Comparison of ENCODE assay signal across 31 mouse cellular contexts in the genomic region with DNA sequence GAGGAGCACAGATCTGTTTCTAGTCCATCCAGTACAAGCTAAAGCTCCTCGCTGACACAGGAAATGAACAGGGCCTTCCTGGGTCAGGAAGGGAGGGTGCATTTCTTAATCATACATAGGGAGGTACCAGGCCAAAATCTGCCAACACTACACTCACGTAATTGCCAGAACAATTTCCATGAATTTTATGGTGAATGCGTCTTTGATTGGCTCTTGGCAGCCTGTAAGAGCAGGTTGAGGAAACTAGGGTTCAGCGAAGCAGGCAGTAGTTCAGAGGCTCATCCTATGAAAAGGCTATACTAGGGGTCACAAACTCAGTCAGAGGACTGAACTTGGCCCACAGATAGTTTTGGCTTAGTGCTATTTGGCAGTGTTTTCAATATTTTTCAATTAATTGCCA. TPM values are rescaled to one million over a fixed set of nuclear protein-coding genes. Genes with fewer than 3 reads are reported as not detected.
DNase-seq lines count a peak whose midpoint lies in the region; ATAC-seq and TF ChIP-seq lines count a peak whose summit lies in the region.
"Had no signal": no experiment of that assay in that cellular context is flagged by ENCODE, and none has a peak within 500 bp of the region (broad histone marks: within the 10 kb centered on the region; RNA-seq: fewer than 3 reads in every experiment).

No protein-coding gene starts in this region.

- no peak overlapping the region for H3K9ac ChIP-seq in heart, postnatal 0 days (replicated peaks; ENCODE audit: low read depth, low read length)
- no peak overlapping the region for H3K9ac ChIP-seq in heart, embryonic 12.5 days
- no peak overlapping the region for H3K9ac ChIP-seq in lung, postnatal 0 days (replicated peaks; ENCODE audit: low read depth)
- no peak overlapping the region for H3K9ac ChIP-seq in forebrain, postnatal 0 days
- H3K9ac ChIP-seq: embryonic facial prominence, embryonic 15.5 days; hindbrain, embryonic 14.5 days; intestine, embryonic 15.5 days had no signal

- no peaks in the 10 kb centered on the region for H3K4me1 ChIP-seq in heart, postnatal 0 days (ENCODE audit: control insufficient read depth, insufficient read depth)
- peaks cover 5% of the 10 kb centered on the region; the same call in 1 of the 2 replicates for H3K4me1 ChIP-seq in heart, embryonic 12.5 days (replicated peaks)
- H3K4me1 ChIP-seq in lung, postnatal 0 days (ENCODE audit: insufficient read depth, low read depth, low read length): no peaks in the 10 kb centered on the region
- no peaks in the 10 kb centered on the region for H3K4me1 ChIP-seq in forebrain, postnatal 0 days (ENCODE audit: insufficient read depth)
- H3K4me1 ChIP-seq: embryonic facial prominence, embryonic 15.5 days; intestine, embryonic 15.5 days had no signal

- TF ChIP-seq CTCF in gastrocnemius, adult 2 months (IDR thresholded peaks at IDR 0.05): no peak
- no peak for TF ChIP-seq CTCF in heart, postnatal 0 days (IDR thresholded peaks at IDR 0.05; ENCODE audit: low read depth)
- no peak for TF ChIP-seq CTCF in lung, postnatal 0 days (IDR thresholded peaks at IDR 0.05)
- no peak for TF ChIP-seq CTCF in forebrain, postnatal 0 days (IDR thresholded peaks at IDR 0.05; ENCODE audit: low read depth)

- H3K9me3 ChIP-seq in heart, postnatal 0 days (replicated peaks; ENCODE audit: control insufficient read depth, low read length): no peaks in the 10 kb centered on the region
- no peaks in the 10 kb centered on the region for H3K9me3 ChIP-seq in heart, embryonic 12.5 days (replicated peaks)
- no peaks in the 10 kb centered on the region for H3K9me3 ChIP-seq in lung, postnatal 0 days (ENCODE audit: low read length)
- no peaks in the 10 kb centered on the region for H3K9me3 ChIP-seq in forebrain, postnatal 0 days (ENCODE audit: low read length)
- H3K9me3 ChIP-seq: embryonic facial prominence, embryonic 15.5 days; forebrain, embryonic 10.5 days; G1E; hindbrain, embryonic 10.5 days; intestine, embryonic 15.5 days had no signal

- H3K27me3 ChIP-seq in heart, postnatal 0 days (ENCODE audit: control insufficient read depth, insufficient read depth, low read length): no peaks in the 10 kb centered on the region
- no peaks in the 10 kb centered on the region for H3K27me3 ChIP-seq in heart, embryonic 12.5 days (replicated peaks)
- no peaks in the 10 kb centered on the region for H3K27me3 ChIP-seq in lung, postnatal 0 days (replicated peaks; ENCODE audit: insufficient read depth, low read length)
- no peaks in the 10 kb centered on the region for H3K27me3 ChIP-seq in forebrain, postnatal 0 days (ENCODE audit: insufficient read depth, low read length)
- H3K27me3 ChIP-seq: embryonic facial prominence, embryonic 15.5 days; intestine, embryonic 15.5 days had no signal

- peak overlapping the region; percentile 56; the same call in 1 of the 2 replicates for H3K27ac ChIP-seq in gastrocnemius, adult 2 months
- peak overlapping the region; percentile 43; the same call in 1 of the 2 replicates for H3K27ac ChIP-seq in heart, postnatal 0 days (ENCODE audit: low read depth)
- H3K27ac ChIP-seq in heart, embryonic 12.5 days (ENCODE audit: poor library complexity, severe bottlenecking): no peak overlapping the region
- H3K27ac ChIP-seq in lung, postnatal 0 days (ENCODE audit: low read length): peak overlapping the region; percentile 14; the same call in 1 of the 2 replicates
- H3K27ac ChIP-seq in forebrain, postnatal 0 days (ENCODE audit: low read depth, low read length): no peak overlapping the region
- H3K27ac ChIP-seq: embryonic facial prominence, embryonic 15.5 days; forebrain, embryonic 10.5 days; hindbrain, embryonic 10.5 days; hindbrain, embryonic 14.5 days; intestine, embryonic 15.5 days had no signal

- intact Hi-C loops in gastrocnemius, adult 2 months (cut with DNase I): no loop called here
- intact Hi-C loops in gastrocnemius, postnatal 14 days (cut with DNase I; ENCODE audit: low total_unique reads): no loop called here

- H3K4me3 ChIP-seq in gastrocnemius, adult 2 months: no peak overlapping the region
- no peak overlapping the region for H3K4me3 ChIP-seq in heart, postnatal 0 days (ENCODE audit: low read depth, low read length)
- H3K4me3 ChIP-seq in heart, embryonic 12.5 days: no peak overlapping the region
- no peak overlapping the region for H3K4me3 ChIP-seq in lung, postnatal 0 days (ENCODE audit: low read depth, low read length)
- no peak overlapping the region for H3K4me3 ChIP-seq in forebrain, postnatal 0 days (ENCODE audit: low read depth, low read length)
- H3K4me3 ChIP-seq: embryonic facial prominence, embryonic 15.5 days; erythroblast, embryonic 14.5 days; forebrain, embryonic 10.5 days; hindbrain, embryonic 10.5 days; intestine, embryonic 15.5 days had no signal

- no peak for TF ChIP-seq EP300 in heart, postnatal 0 days (IDR thresholded peaks at IDR 0.05; ENCODE audit: low read depth)
- peak; percentile 64 for TF ChIP-seq EP300 in lung, postnatal 0 days (IDR thresholded peaks at IDR 0.05)

- WGBS in heart, postnatal 0 days: 61% methylated on average over 4 of the region's 4 CpGs
- 67% methylated on average over 4 of the region's 4 CpGs for WGBS in heart, embryonic 12.5 days
- WGBS in lung, postnatal 0 days: 53% methylated on average over 4 of the region's 4 CpGs
- WGBS in forebrain, postnatal 0 days: 39% methylated on average over 4 of the region's 4 CpGs

- no peak overlapping the region for H3K4me2 ChIP-seq in heart, postnatal 0 days (ENCODE audit: low read depth, low read length)
- H3K4me2 ChIP-seq in heart, embryonic 12.5 days: no peak overlapping the region
- no peak overlapping the region for H3K4me2 ChIP-seq in lung, postnatal 0 days (replicated peaks; ENCODE audit: low read depth, low read length)
- no peak overlapping the region for H3K4me2 ChIP-seq in forebrain, postnatal 0 days (ENCODE audit: low read depth)
- H3K4me2 ChIP-seq: embryonic facial prominence, embryonic 15.5 days; heart, embryonic 11.5 days; hindbrain, embryonic 14.5 days; intestine, embryonic 15.5 days had no signal

- no peaks in the 10 kb centered on the region for H3K36me3 ChIP-seq in heart, postnatal 0 days (replicated peaks; ENCODE audit: control insufficient read depth, insufficient read depth, low read length)
- no peaks in the 10 kb centered on the region for H3K36me3 ChIP-seq in heart, embryonic 12.5 days
- no peaks in the 10 kb centered on the region for H3K36me3 ChIP-seq in lung, postnatal 0 days (ENCODE audit: insufficient read depth, low read length)
- no peaks in the 10 kb centered on the region for H3K36me3 ChIP-seq in forebrain, postnatal 0 days (ENCODE audit: insufficient read depth)
- H3K36me3 ChIP-seq: embryonic facial prominence, embryonic 15.5 days; forebrain, embryonic 10.5 days; G1E; hindbrain, embryonic 10.5 days; intestine, embryonic 15.5 days had no signal

- no peak for ATAC-seq in heart, postnatal 0 days (ENCODE audit: insufficient read depth, low read depth)
- ATAC-seq in heart, embryonic 12.5 days (ENCODE audit: insufficient number of reproducible peaks, low FRiP score): no peak
- peak; percentile 35; the same call in 1 of the 2 replicates for ATAC-seq in lung, postnatal 0 days
- peak; percentile 46; the same call in 1 of the 2 replicates for ATAC-seq in granulocyte monocyte progenitor cell, adult 5-6 weeks (replicated peaks; ENCODE audit: poor library complexity, severe bottlenecking)
- no peak for ATAC-seq in forebrain, postnatal 0 days
- ATAC-seq: activated CD4-positive, CD25-positive, alpha-beta regulatory T cell, adult 4 months; CD4-positive, CD25-positive, alpha-beta regulatory T cell, adult 4 months; forebrain, embryonic 14.5 days; intestine, embryonic 15.5 days had no signal

- no peak for DNase-seq in gastrocnemius, adult 2 months
- DNase-seq in gastrocnemius, postnatal 14 days: no peak
- no peak for DNase-seq in heart, postnatal 0 days (ENCODE audit: low spot score)
- DNase-seq in lung, postnatal 0 days (ENCODE audit: low spot score): peak; percentile 45
- no peak for DNase-seq in lung, postnatal 4 days
- DNase-seq in forebrain, postnatal 0 days: no peak
- DNase-seq: adrenal gland, adult 2 months; adrenal gland, postnatal 25 days; B cell, adult 2 months; cerebellum, adult 11 months; cerebellum, adult 8-10 months; cerebellum, postnatal 14 days; embryo, embryonic 11 days; gastrocnemius, postnatal 10 days had no signal

RNA-seq across cellular contexts. Expression of gene Riox1, which starts 10.4 kb away (rescaled TPM):
- 1 to 10 TPM; 3.3 to 4.2 TPM for total RNA-seq in gastrocnemius, adult 2 months (2021)
- total RNA-seq in gastrocnemius, postnatal 14 days (2021): 1 to 10 TPM; 3.3 to 3.7 TPM
- total RNA-seq in heart, postnatal 0 days (2014; rRNA removed; ENCODE audit: low replicate concordance): 12.4 and 21.9 TPM in 2 replicates
- polyA plus RNA-seq in heart, postnatal 0 days (2015; fragmentation: Nextera tagmentation; extraction: Ambion mirVana): 4.6 and 5.1 TPM in 2 replicates
- 14.7 and 16.5 TPM in 2 replicates for polyA plus RNA-seq in heart, embryonic 12.5 days (2016; fragmentation: Nextera tagmentation; extraction: Ambion mirVana)
- polyA plus RNA-seq in lung, postnatal 0 days (2015; fragmentation: Nextera tagmentation; extraction: Ambion mirVana): 11.7 and 11.9 TPM in 2 replicates
- total RNA-seq in granulocyte monocyte progenitor cell, adult 5-6 weeks (2014; fragmentation: Nextera tagmentation): 13.0 and 18.5 TPM in 2 replicates
- 15.8 and 21.5 TPM in 2 replicates for total RNA-seq in granulocyte monocyte progenitor cell, adult 5-6 weeks (2017)
- 22.3 and 25.2 TPM in 2 replicates for total RNA-seq in forebrain, postnatal 0 days (2014; rRNA removed)
- 12.7 and 13.1 TPM in 2 replicates for polyA plus RNA-seq in forebrain, postnatal 0 days (2015; fragmentation: Nextera tagmentation; extraction: Ambion mirVana)

RNA-seq across cellular contexts. Expression of gene Numb, which starts 18.3 kb away (rescaled TPM):
- total RNA-seq in gastrocnemius, adult 2 months (2021): 10 to 100 TPM; 16.8 to 21.3 TPM
- 10 to 100 TPM; 16.4 to 16.7 TPM for total RNA-seq in gastrocnemius, postnatal 14 days (2021)
- 22.8 and 42.1 TPM in 2 replicates for total RNA-seq in heart, postnatal 0 days (2014; rRNA removed; ENCODE audit: low replicate concordance)
- polyA plus RNA-seq in heart, postnatal 0 days (2015; fragmentation: Nextera tagmentation; extraction: Ambion mirVana): 19.0 and 19.1 TPM in 2 replicates
- 40.6 and 43.7 TPM in 2 replicates for polyA plus RNA-seq in heart, embryonic 12.5 days (2016; fragmentation: Nextera tagmentation; extraction: Ambion mirVana)
- 52.6 and 57.8 TPM in 2 replicates for polyA plus RNA-seq in lung, postnatal 0 days (2015; fragmentation: Nextera tagmentation; extraction: Ambion mirVana)
- total RNA-seq in granulocyte monocyte progenitor cell, adult 5-6 weeks (2014; fragmentation: Nextera tagmentation): 9.3 and 14.2 TPM in 2 replicates
- total RNA-seq in granulocyte monocyte progenitor cell, adult 5-6 weeks (2017): 20.4 and 20.8 TPM in 2 replicates
- total RNA-seq in forebrain, postnatal 0 days (2014; rRNA removed): 8.6 and 12.4 TPM in 2 replicates
- polyA plus RNA-seq in forebrain, postnatal 0 days (2015; fragmentation: Nextera tagmentation; extraction: Ambion mirVana): 7.0 and 9.0 TPM in 2 replicates

RNA-seq across cellular contexts. Expression of gene Heatr4, which starts 44.6 kb away (rescaled TPM):
- total RNA-seq in gastrocnemius, adult 2 months (2021): not detected
- not detected for total RNA-seq in gastrocnemius, postnatal 14 days (2021)
- not detected in 2 replicates for total RNA-seq in heart, postnatal 0 days (2014; rRNA removed; ENCODE audit: low replicate concordance)
- 0.04 TPM in 1 of 2 replicates, not detected in the other for polyA plus RNA-seq in heart, postnatal 0 days (2015; fragmentation: Nextera tagmentation; extraction: Ambion mirVana)
- polyA plus RNA-seq in heart, embryonic 12.5 days (2016; fragmentation: Nextera tagmentation; extraction: Ambion mirVana): not detected in 2 replicates
- polyA plus RNA-seq in lung, postnatal 0 days (2015; fragmentation: Nextera tagmentation; extraction: Ambion mirVana): not detected in 2 replicates
- total RNA-seq in granulocyte monocyte progenitor cell, adult 5-6 weeks (2014; fragmentation: Nextera tagmentation): not detected in 2 replicates
- total RNA-seq in granulocyte monocyte progenitor cell, adult 5-6 weeks (2017): not detected in 2 replicates
- total RNA-seq in forebrain, postnatal 0 days (2014; rRNA removed): 0.05 and 0.15 TPM in 2 replicates
- polyA plus RNA-seq in forebrain, postnatal 0 days (2015; fragmentation: Nextera tagmentation; extraction: Ambion mirVana): 0.04 and 0.05 TPM in 2 replicates
- total RNA-seq: adrenal gland, adult 2 months; adrenal gland, postnatal 25 days; common myeloid progenitor, adult 5-6 weeks; gastrocnemius, postnatal 10 days had no signal
- polyA plus RNA-seq: activated CD4-positive, CD25-positive, alpha-beta regulatory T cell, adult 4 months; adrenal gland, adult 2 months; CD4-positive, CD25-positive, alpha-beta regulatory T cell, adult 4 months; embryonic facial prominence, embryonic 11.5 days; embryonic facial prominence, embryonic 15.5 days; erythroblast, embryonic 14.5 days; forebrain, embryonic 10.5 days; forebrain, embryonic 14.5 days; G1E; gonadal fat pad, adult 2 months; heart, embryonic 11.5 days; heart, embryonic 16.5 days; hindbrain, embryonic 10.5 days; hindbrain, embryonic 14.5 days; intestine, embryonic 15.5 days had no signal

RNA-seq across cellular contexts. Expression of gene Acot2, which starts 47.6 kb away (rescaled TPM):
- 10 to 100 TPM; 11.7 to 22.1 TPM for total RNA-seq in gastrocnemius, adult 2 months (2021)
- total RNA-seq in gastrocnemius, postnatal 14 days (2021): 10 to 100 TPM; 12.8 to 20.2 TPM
- 158 and 228 TPM in 2 replicates for total RNA-seq in heart, postnatal 0 days (2014; rRNA removed; ENCODE audit: low replicate concordance)
- 300 and 309 TPM in 2 replicates for polyA plus RNA-seq in heart, postnatal 0 days (2015; fragmentation: Nextera tagmentation; extraction: Ambion mirVana)
- 43.8 and 45.1 TPM in 2 replicates for polyA plus RNA-seq in heart, embryonic 12.5 days (2016; fragmentation: Nextera tagmentation; extraction: Ambion mirVana)
- polyA plus RNA-seq in lung, postnatal 0 days (2015; fragmentation: Nextera tagmentation; extraction: Ambion mirVana): 79.7 and 99.8 TPM in 2 replicates
- total RNA-seq in granulocyte monocyte progenitor cell, adult 5-6 weeks (2014; fragmentation: Nextera tagmentation): 10.1 and 14.0 TPM in 2 replicates
- 11.5 and 12.0 TPM in 2 replicates for total RNA-seq in granulocyte monocyte progenitor cell, adult 5-6 weeks (2017)
- 14.8 and 17.5 TPM in 2 replicates for total RNA-seq in forebrain, postnatal 0 days (2014; rRNA removed)
- 12.4 and 24.2 TPM in 2 replicates for polyA plus RNA-seq in forebrain, postnatal 0 days (2015; fragmentation: Nextera tagmentation; extraction: Ambion mirVana)

Comparison
In these comparisons a context has a peak if more than half of its experiments do, and no peak if none do; other contexts are left out.
1. H3K27ac ChIP-seq: peak in gastrocnemius, adult 2 months (single experiment), heart, postnatal 0 days (single experiment) and lung, postnatal 0 days (single experiment); none in heart, embryonic 12.5 days (single experiment) and forebrain, postnatal 0 days (single experiment).
2. ATAC-seq: peak in lung, postnatal 0 days (single experiment) and granulocyte monocyte progenitor cell, adult 5-6 weeks (single experiment); none in heart, postnatal 0 days (single experiment), heart, embryonic 12.5 days (single experiment) and forebrain, postnatal 0 days (single experiment).